8 mouse cellular contexts compared by ENCODE assay signal in the genomic region with DNA sequence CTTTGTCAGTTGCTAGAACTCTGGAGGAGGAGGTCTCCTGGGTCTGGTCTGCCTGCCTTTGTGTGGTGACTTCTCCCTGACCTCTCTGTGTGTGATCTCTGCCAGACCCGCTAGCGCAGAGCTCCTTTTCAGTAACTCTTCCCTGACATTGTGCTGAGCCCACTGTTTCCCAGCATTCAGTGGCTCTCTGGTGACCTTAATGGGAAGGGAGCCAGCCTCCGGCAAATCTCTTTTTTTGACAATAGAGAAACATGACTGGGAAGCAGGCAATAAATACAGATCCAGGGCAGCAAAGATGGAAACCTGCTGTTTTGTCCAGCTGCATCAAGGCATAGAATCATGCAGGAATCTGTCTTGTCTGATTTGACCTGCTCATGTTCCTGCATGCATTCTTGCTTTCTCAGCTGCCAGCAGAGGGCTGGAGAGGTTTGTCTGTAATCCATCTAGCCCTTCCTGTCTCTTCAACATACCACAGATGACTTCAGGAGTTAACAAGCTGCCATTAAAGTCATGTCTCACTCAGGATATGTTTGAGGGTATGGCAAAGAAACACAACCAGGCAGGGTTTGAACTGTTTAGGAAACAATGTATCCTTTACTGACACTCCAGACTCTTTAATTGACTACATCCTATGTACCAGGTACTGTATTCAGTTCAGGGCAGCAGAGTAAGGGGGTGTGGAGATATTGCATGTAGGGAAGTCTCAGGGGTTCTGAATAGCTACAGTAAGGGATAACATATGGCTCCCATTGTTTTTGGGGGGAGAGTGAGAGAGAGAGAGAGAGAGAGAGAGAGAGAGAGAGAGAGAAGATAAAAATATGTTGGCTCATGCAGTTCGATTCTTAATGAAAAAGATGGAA.
DNase-seq lines count a peak whose midpoint lies in the region; ATAC-seq lines count a peak whose summit lies in the region.

No protein-coding gene starts in this region.

- no peaks in the 10 kb centered on the region for H3K36me3 ChIP-seq in hindbrain, embryonic 16.5 days (ENCODE audit: control insufficient read depth, insufficient read depth, low read length)
- H3K36me3 ChIP-seq in lung, embryonic 16.5 days (ENCODE audit: control insufficient read depth, insufficient read depth, low read length), result no peaks in the 10 kb centered on the region
- H3K36me3 ChIP-seq in stomach, embryonic 15.5 days, result no peaks in the 10 kb centered on the region

- no peaks in the 10 kb centered on the region for H3K27me3 ChIP-seq in hindbrain, embryonic 16.5 days (replicated peaks; ENCODE audit: control insufficient read depth, insufficient read depth, low read length)
- no peaks in the 10 kb centered on the region for H3K27me3 ChIP-seq in lung, embryonic 16.5 days (ENCODE audit: control insufficient read depth, insufficient read depth, low read depth, low read length)
- no peaks in the 10 kb centered on the region for H3K27me3 ChIP-seq in stomach, embryonic 15.5 days (replicated peaks)

- no peaks in the 10 kb centered on the region for H3K9me3 ChIP-seq in hindbrain, embryonic 16.5 days (ENCODE audit: control insufficient read depth, low read length)
- no peaks in the 10 kb centered on the region for H3K9me3 ChIP-seq in lung, embryonic 16.5 days (ENCODE audit: control insufficient read depth, low read length)
- H3K9me3 ChIP-seq in stomach, embryonic 15.5 days, result no peaks in the 10 kb centered on the region

- H3K27ac ChIP-seq in hindbrain, embryonic 16.5 days (ENCODE audit: low read depth, low read length), result no peak overlapping the region
- H3K27ac ChIP-seq in lung, embryonic 16.5 days (ENCODE audit: low read length), result peak overlapping the region; percentile 79
- peak overlapping the region; percentile 70 for H3K27ac ChIP-seq in stomach, embryonic 15.5 days

- no peak overlapping the region for H3K4me2 ChIP-seq in hindbrain, embryonic 16.5 days (ENCODE audit: low read length)
- no peak overlapping the region for H3K4me2 ChIP-seq in lung, embryonic 16.5 days (ENCODE audit: low read depth, low read length)
- no peak overlapping the region for H3K4me2 ChIP-seq in stomach, embryonic 15.5 days

- H3K9ac ChIP-seq in hindbrain, embryonic 16.5 days (ENCODE audit: low read depth, low read length), result no peak overlapping the region
- no peak overlapping the region for H3K9ac ChIP-seq in lung, embryonic 16.5 days (ENCODE audit: low read length)
- H3K9ac ChIP-seq in stomach, embryonic 15.5 days, result no peak overlapping the region

- DNase-seq in thymus, postnatal 25 days, result peak; percentile 34
- DNase-seq in thymus, adult 18-20 months, result no peak
- peak; percentile 53 for DNase-seq in forelimb bud, embryonic 11.5 days (ENCODE audit: low read depth, low spot score)
- no peak for DNase-seq in spleen, postnatal 36 days (ENCODE audit: low spot score in 2 of 2)
- DNase-seq in layer of hippocampus, adult 9-10 months (ENCODE audit: low spot score), result no peak

- peaks cover 21% of the 10 kb centered on the region for H3K4me1 ChIP-seq in hindbrain, embryonic 16.5 days (ENCODE audit: control insufficient read depth, insufficient read depth, low read depth, low read length)
- peaks cover 17% of the 10 kb centered on the region; the same call in 1 of the 2 replicates for H3K4me1 ChIP-seq in lung, embryonic 16.5 days (replicated peaks; ENCODE audit: control insufficient read depth, insufficient read depth, low read length)
- H3K4me1 ChIP-seq in stomach, embryonic 15.5 days, result peaks cover 9% of the 10 kb centered on the region

- ATAC-seq in hindbrain, embryonic 16.5 days, result peak; percentile 67
- ATAC-seq in lung, embryonic 16.5 days (ENCODE audit: low read depth), result peak; percentile 95
- ATAC-seq in stomach, embryonic 15.5 days (ENCODE audit: insufficient read depth, low FRiP score, low read depth), result peak; percentile 81; the same call in 1 of the 2 replicates

- no peak overlapping the region for H3K4me3 ChIP-seq in hindbrain, embryonic 16.5 days (ENCODE audit: low read length)
- H3K4me3 ChIP-seq in lung, embryonic 16.5 days (ENCODE audit: low read length), result no peak overlapping the region
- H3K4me3 ChIP-seq in stomach, embryonic 15.5 days (replicated peaks), result no peak overlapping the region

- 8% methylated on average over 4 of the region's 4 CpGs for WGBS in hindbrain, embryonic 16.5 days
- 17% methylated on average over 4 of the region's 4 CpGs for WGBS in lung, embryonic 16.5 days
- 8% methylated on average over 4 of the region's 4 CpGs for WGBS in stomach, embryonic 15.5 days

Comparison
In these comparisons a context has a peak if more than half of its experiments do, and no peak if none do; other contexts are left out.
1. DNase-seq: peak in thymus, postnatal 25 days (single experiment) and forelimb bud, embryonic 11.5 days (single experiment); none in thymus, adult 18-20 months (0 of 2), spleen, postnatal 36 days (0 of 2) and layer of hippocampus, adult 9-10 months (single experiment).
2. Peak in every context shown above with its lines, with median percentiles within 50 percentile points of each other: ATAC-seq.